Mouse (Mus musculus) liver, adult 2 months (tissue): ENCODE results near the gene Gdpd3. TPM values are rescaled to one million over a fixed set of nuclear protein-coding genes. Genes with fewer than 3 reads are reported as not detected.

Experiments used
- DNase-seq: peaks from one replicate; pipeline ENCODE4 v3.0.0-alpha.2; 2011; ENCODE audit warnings: low read depth, low spot score; ENCODE audit errors: extremely low read depth
- H3K27ac ChIP-seq: fragments of 200-500 bp; replicated peaks from 2 replicates; pipeline ENCODE4 v1.5.1; 2012; ENCODE audit warnings: low read depth, mild to moderate bottlenecking, control low read depth, inconsistent platforms, low read length; ENCODE audit not compliant: insufficient read depth
- H3K27me3 ChIP-seq: fragments of 200-500 bp; 2 replicates; pipeline ENCODE4 v1.6.1; 2012; ENCODE audit warnings: mild to moderate bottlenecking, moderate library complexity, low read length, inconsistent platforms; ENCODE audit not compliant: control insufficient read depth, insufficient read depth
- H3K36me3 ChIP-seq: fragments of 200-500 bp; 2 replicates; pipeline ENCODE4 v1.6.1; 2012; ENCODE audit warnings: low read length, inconsistent platforms; ENCODE audit not compliant: control insufficient read depth, insufficient read depth
- H3K4me1 ChIP-seq: fragments of 200-500 bp; 2 replicates; pipeline ENCODE4 v1.6.1; 2011; ENCODE audit warnings: low read length; ENCODE audit not compliant: control insufficient read depth, insufficient read depth
- H3K4me3 ChIP-seq: fragments of 200-500 bp; 2 replicates; pipeline ENCODE4 v1.5.1; 2011; ENCODE audit warnings: low read depth, mild to moderate bottlenecking, control low read depth, low read length, moderate library complexity; ENCODE audit not compliant: insufficient read depth
- H3K79me2 ChIP-seq: fragments of 200-500 bp; 2 replicates; pipeline ENCODE4 v1.6.1; 2012; ENCODE audit warnings: inconsistent platforms, mild to moderate bottlenecking, low read length, moderate library complexity; ENCODE audit not compliant: control insufficient read depth, insufficient read depth
- H3K9ac ChIP-seq: fragments of 200-500 bp; 2 replicates; pipeline ENCODE4 v1.6.1; 2012; ENCODE audit warnings: low read depth, mild to moderate bottlenecking, control low read depth, inconsistent platforms, low read length
- CTCF ChIP-seq: fragments of 200-500 bp; IDR thresholded peaks from 2 replicates; pipeline ENCODE4 v1.5.1; 2011; ENCODE audit warnings: low read depth, low read length, control low read depth
- POLR2A ChIP-seq: fragments of 200-500 bp; IDR thresholded peaks from 2 replicates; pipeline ENCODE4 v1.6.1; 2011; ENCODE audit warnings: low read length, control low read depth; ENCODE audit not compliant: insufficient read depth; ENCODE audit errors: extremely low read depth
- WGBS: fragments of 180-500 bp; shearing (Covaris S2); methylation state at CpG from one replicate; pipeline ENCODE4 v1.1.7; 2018; 5-methylcytosine and 5-hydroxymethylcytosine counted together
- polyA plus RNA-seq: library from polyadenylated mRNA; depleted of rRNA; stranded (reverse); fragments of >200 nt; gene quantifications from 2 replicates; pipeline ENCODE4 v1.2.3, GENCODE M21; 2012
- total RNA-seq: library from RNA; depleted of rRNA; stranded (reverse); fragments of >200 nt; gene quantifications from 2 replicates; pipeline ENCODE4 v1.2.3, GENCODE M21; 2014

The Gdpd3 gene
- total and polyA plus RNA-seq, 2 experiments, result 0.46 to 8.0 TPM

DNA sequence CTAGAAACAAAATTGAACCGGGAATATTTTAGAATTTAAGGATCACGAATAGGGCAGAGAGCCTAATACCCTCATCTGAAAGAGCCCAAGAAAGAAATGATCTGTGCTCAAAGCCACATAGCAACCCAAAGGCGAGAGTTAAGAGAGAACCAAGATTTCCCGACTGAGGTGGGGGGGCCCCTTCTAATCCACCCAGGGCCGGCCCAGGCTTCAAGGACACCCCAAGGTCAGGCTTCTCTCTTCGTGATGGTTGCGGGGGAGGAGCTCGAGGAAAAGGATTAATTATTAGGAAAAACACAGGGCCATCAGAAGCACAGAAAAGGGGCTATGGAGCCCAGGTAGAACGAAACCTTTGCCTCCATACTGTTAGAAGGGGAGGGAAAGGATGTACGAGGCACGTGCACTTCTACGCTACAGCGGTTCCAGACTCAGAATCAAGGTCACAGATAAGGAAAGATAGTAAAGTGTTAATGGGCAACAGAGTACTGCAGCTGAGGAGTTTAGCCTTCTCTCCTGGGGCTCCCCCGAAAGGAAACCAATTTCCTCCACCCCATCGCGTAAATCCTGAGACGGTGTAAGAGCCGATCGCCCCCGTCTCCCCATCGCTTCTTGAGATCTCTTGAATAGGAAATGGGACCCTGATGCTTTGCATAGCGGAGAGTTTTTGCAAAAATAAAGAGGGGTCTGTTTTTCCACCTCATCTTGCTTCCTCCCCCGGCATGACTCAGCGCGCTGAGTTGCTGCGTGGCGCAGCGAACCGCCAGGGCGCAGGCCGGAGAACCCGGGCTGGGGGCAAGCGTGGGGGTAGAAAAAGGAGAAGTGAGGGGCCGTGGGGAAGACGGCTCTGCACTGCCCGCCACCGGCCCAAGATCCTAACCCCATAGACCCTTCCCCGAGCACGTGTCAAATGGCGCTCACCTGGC is 32.3 kb downstream of the Gdpd3 start:
- no peaks in the 10 kb centered on the region for H3K27me3 ChIP-seq
- H3K79me2 ChIP-seq, result peaks cover 3% of the 10 kb centered on the region; the same call in 1 of the 2 replicates
- peak overlapping the region; percentile 82 for H3K27ac ChIP-seq
- H3K4me3 ChIP-seq, result peak overlapping the region; percentile 75
- under 1% methylated on average over 40 of the region's 40 CpGs for WGBS
- peak overlapping the region; percentile 89 for H3K9ac ChIP-seq
- DNase-seq, result no peak
- no peak for TF ChIP-seq POLR2A
- no peak for TF ChIP-seq CTCF
- H3K36me3 ChIP-seq, result peaks cover 17% of the 10 kb centered on the region
- 0 out of 2 replicates have a peak, but pooled peaks cover 3% of the 10 kb centered on the region for H3K4me1 ChIP-seq

DNA sequence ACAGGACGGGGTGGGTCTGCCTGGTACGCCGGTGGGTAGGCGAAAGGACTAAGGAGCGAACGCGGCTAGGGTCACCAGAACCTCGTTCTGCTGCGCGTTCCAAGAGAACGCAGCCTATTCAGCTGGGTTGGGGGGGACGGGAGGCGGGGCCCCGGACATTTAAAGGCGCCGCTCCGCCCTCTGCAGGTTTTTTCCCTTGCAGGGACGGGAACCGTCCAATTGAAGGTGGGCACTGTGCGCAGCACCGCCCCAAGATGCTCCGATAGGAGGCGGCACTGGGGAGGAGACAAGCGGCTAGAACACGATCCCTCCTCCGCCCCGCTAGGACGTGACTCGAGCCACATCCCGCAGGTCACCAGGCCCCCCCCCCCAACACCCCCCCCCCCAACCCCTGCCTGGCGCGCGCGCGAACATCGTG is 32.9 kb downstream of the Gdpd3 start:
- Histone ChIP-seq H3K4me3 (peak overlapping the region; percentile 75), H3K36me3 (peaks cover 17% of the 10 kb centered on the region), H3K27me3 (no peaks in the 10 kb centered on the region), H3K9ac (peak overlapping the region; percentile 89), H3K27ac (peak overlapping the region; percentile 82), H3K4me1 (0 out of 2 replicates have a peak, but pooled peaks cover 3% of the 10 kb centered on the region), H3K79me2 (peaks cover 3% of the 10 kb centered on the region; the same call in 1 of the 2 replicates)
- TF ChIP-seq CTCF (0 out of 2 replicates have a peak, but pooled peaks have one; percentile 24), POLR2A (peak; percentile 98)
- WGBS, result 0% methylated on average over 36 of the region's 36 CpGs
- DNase-seq, result peak; percentile 91

DNA sequence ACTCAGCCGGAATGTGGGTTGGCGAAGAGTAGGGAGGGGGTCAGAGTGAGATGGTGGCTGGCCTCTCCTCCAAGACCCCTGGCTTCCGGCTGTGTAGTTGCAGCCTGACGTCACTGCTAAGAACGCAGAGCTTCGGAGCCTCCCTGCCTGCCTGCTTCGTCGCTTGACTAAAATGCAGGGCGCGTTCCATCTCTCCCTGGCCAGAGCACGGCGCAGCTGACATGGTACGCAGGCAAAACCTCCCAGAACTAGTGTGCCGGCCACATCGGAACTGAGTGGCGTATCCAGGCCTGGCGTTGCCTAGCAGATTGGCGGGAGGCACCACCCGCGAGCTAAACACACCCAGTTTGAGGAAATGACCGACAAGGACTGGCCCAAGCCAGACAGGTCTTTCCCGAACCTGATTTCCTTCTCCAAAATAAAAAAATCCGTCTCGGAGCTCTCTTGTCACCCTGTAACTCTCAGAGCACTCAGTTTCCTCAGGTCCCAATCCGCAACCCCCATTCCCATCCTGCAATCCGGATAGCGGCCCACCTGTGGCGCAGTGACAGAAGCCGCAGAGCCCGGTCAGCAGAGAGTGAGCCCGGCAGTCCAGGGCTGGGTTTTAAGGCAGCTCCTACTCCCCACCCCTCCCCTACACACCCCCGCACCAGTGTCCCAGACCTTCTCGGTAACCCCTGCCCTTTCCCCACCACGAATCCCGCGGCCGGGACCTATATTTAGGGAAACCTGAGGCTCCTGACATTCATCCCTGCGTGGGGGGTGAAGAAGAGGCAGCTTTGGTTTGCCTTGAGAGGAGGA is 33.5 kb downstream of the Gdpd3 start:
- H3K9ac ChIP-seq, result peak overlapping the region; percentile 79
- peaks cover 16% of the 10 kb centered on the region for H3K36me3 ChIP-seq
- H3K27ac ChIP-seq, result peak overlapping the region; percentile 82
- under 1% methylated on average over 38 of the region's 38 CpGs for whole genome bisulfite sequencing
- no peaks in the 10 kb centered on the region for H3K27me3 ChIP-seq
- peak overlapping the region; percentile 60 for H3K4me3 ChIP-seq
- 0 out of 2 replicates have a peak, but pooled peaks cover 3% of the 10 kb centered on the region for H3K4me1 ChIP-seq
- no peak for DNase-seq
- peak; percentile 69; the same call in 1 of the 2 replicates for TF ChIP-seq POLR2A
- TF ChIP-seq CTCF, result peak; percentile 59
- peaks cover 3% of the 10 kb centered on the region; the same call in 1 of the 2 replicates for H3K79me2 ChIP-seq

DNA sequence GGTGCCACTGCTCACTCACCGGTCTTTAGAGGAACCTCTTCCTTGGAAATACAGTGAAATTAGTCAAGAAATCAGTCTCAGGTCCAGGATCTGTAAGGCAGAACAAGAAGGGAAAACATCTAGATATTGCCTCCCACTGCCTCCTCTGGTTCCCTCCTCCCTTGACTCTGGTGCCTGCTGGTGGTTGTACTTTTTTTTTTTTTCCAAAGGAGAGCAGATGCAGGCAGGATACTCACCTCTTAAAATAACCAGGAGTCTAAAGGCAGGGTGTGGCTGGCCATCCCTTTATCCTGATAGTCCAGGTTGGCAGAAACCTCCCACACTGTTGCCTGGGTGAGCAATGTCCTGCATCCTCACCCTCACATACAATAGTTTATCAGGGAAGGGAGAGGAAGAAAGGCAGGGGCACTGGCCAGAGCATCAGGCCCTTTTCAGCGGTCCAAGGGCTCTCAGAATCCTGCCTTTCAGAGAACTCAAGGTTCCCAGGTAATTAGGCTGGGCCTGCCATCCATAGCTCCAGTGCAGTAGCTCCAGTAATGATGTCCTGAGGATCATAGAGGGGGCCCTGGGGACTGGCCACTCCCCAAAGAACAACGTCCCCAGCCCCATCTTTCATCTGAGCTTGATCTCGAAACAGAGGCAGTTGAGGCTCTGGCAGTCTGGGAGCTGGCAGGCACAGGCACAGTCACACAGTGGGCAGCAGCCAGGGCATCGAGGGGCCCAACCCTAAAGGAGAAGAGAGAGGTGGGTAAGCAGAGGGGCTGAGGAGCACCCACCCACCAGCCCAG is 34.3 kb downstream of the Gdpd3 start:
- no peak for DNase-seq
- H3K27me3 ChIP-seq, result no peaks in the 10 kb centered on the region
- H3K4me1 ChIP-seq, result 0 out of 2 replicates have a peak, but pooled peaks cover 3% of the 10 kb centered on the region
- peaks cover 3% of the 10 kb centered on the region; the same call in 1 of the 2 replicates for H3K79me2 ChIP-seq
- H3K36me3 ChIP-seq, result peaks cover 10% of the 10 kb centered on the region; the same call in 1 of the 2 replicates
- WGBS, result 79% methylated on average over 5 of the region's 5 CpGs
- TF ChIP-seq POLR2A (no peak), CTCF (no peak)
- H3K27ac ChIP-seq, result peak overlapping the region; percentile 82
- peak overlapping the region; percentile 60; the same call in 1 of the 2 replicates for H3K4me3 ChIP-seq
- peak overlapping the region; percentile 79 for H3K9ac ChIP-seq

DNA sequence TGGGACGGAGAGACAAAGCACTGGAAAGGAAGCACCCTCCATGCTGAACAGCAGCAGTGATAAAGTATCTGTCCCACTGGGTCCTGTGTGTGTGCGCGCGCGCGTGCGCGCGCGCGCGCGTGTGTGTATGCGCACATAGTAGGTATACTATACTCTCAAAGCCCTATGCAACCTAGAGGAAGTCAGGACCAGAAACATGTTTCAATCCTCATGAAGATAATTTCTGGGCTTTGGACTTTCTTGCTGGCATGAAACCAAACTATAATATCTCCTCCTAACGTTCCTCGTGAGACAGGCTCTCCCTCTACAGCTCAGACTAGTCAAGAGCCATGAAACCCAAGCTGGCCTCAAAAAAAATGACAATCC is 34.9 kb downstream of the Gdpd3 start:
- H3K79me2 ChIP-seq, result peaks cover 3% of the 10 kb centered on the region; the same call in 1 of the 2 replicates
- no peaks in the 10 kb centered on the region for H3K27me3 ChIP-seq
- peaks cover 7% of the 10 kb centered on the region; the same call in 1 of the 2 replicates for H3K36me3 ChIP-seq
- WGBS, result 96% methylated on average over 16 of the region's 16 CpGs
- no peak overlapping the region for H3K9ac ChIP-seq
- TF ChIP-seq POLR2A (no peak), CTCF (no peak)
- H3K27ac ChIP-seq, result no peak overlapping the region
- H3K4me3 ChIP-seq, result no peak overlapping the region
- 0 out of 2 replicates have a peak, but pooled peaks cover 3% of the 10 kb centered on the region for H3K4me1 ChIP-seq
- DNase-seq, result no peak
